Mouse (Mus musculus) intestine, embryonic 15.5 days (tissue): ENCODE data around the gene Jun. TPM values are rescaled to one million over a fixed set of nuclear protein-coding genes. Genes with fewer than 3 reads are reported as not detected.

Experiments
- ATAC-seq: fragments of 200-750 bp; cut with Nextera tagmentation; 2 replicates; pipeline ENCODE4 v1.8.0; 2017; ENCODE audit warnings: moderate TSS enrichment, moderate library complexity
- H3K27ac ChIP-seq: fragments of 300-500 bp; sonication (generic); 2 replicates; pipeline ENCODE4 v1.5.1; 2015; ENCODE audit warnings: mild to moderate bottlenecking, inconsistent platforms
- H3K27me3 ChIP-seq: fragments of 300-500 bp; sonication (generic); replicated peaks from 2 replicates; pipeline ENCODE4 v1.6.1; 2015; ENCODE audit warnings: inconsistent platforms
- H3K36me3 ChIP-seq: fragments of 300-500 bp; sonication (generic); 2 replicates; pipeline ENCODE4 v1.6.1; 2015; ENCODE audit warnings: inconsistent platforms
- H3K4me1 ChIP-seq: fragments of 300-500 bp; sonication (generic); replicated peaks from 2 replicates; pipeline ENCODE4 v1.6.1; 2015; ENCODE audit warnings: inconsistent platforms
- H3K4me2 ChIP-seq: fragments of 300-500 bp; sonication (generic); replicated peaks from 2 replicates; pipeline ENCODE4 v1.6.1; 2015; ENCODE audit warnings: mild to moderate bottlenecking, inconsistent platforms
- H3K4me3 ChIP-seq: fragments of 300-500 bp; sonication (generic); replicated peaks from 2 replicates; pipeline ENCODE4 v1.5.1; 2015; ENCODE audit warnings: inconsistent platforms
- H3K9ac ChIP-seq: fragments of 300-500 bp; sonication (generic); 2 replicates; pipeline ENCODE4 v1.6.1; 2015; ENCODE audit warnings: inconsistent platforms
- H3K9me3 ChIP-seq: fragments of 300-500 bp; sonication (generic); 2 replicates; pipeline ENCODE4 v1.6.1; 2016; ENCODE audit warnings: inconsistent platforms
- WGBS: fragments of 180-500 bp; shearing (Covaris S2); methylation state at CpG from one replicate; pipeline ENCODE4 v1.1.7; 2015; 5-methylcytosine and 5-hydroxymethylcytosine counted together
- polyA plus RNA-seq: library from polyadenylated mRNA; unstranded; fragments of >200 nt; fragmentation: Nextera tagmentation; extraction: Ambion mirVana; gene quantifications from 2 replicates; pipeline ENCODE4 v1.2.1, GENCODE M21; 2015

Gene Jun
- polyA plus RNA-seq, 1 experiment from 2014 or later, result 88.6 TPM

DNA sequence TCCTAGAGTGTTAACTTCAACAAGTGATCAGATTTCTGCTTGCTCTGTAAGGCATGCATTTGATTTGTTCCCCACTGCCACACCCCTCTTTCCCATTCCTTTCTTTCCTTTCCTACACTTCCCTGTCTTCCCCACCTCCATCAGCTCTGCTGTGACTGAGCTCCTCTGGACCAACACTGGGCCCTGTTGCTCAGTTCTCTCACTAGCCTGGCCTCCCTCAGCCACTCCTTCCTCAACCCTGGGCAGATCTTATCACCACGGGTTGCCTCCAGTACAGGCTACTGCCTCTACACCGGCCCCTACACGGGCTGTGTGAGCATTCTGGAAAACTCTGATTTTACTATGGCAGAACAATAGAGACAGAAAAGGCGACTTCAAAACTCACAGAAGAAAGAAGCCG lies 18.4 kb upstream of the Jun start:
- WGBS, result 66% methylated on average over 5 of the region's 5 CpGs
- 0 out of 2 replicates have a peak, but pooled peaks have one; percentile 31 for ATAC-seq
- no peak overlapping the region for H3K9ac ChIP-seq
- peaks cover 3% of the 10 kb centered on the region; the same call in 1 of the 2 replicates for H3K4me1 ChIP-seq
- H3K27me3 ChIP-seq, result no peaks in the 10 kb centered on the region
- H3K36me3 ChIP-seq, result no peaks in the 10 kb centered on the region
- H3K4me2 ChIP-seq, result no peak overlapping the region
- no peak overlapping the region for H3K27ac ChIP-seq
- no peak overlapping the region for H3K4me3 ChIP-seq
- H3K9me3 ChIP-seq, result no peaks in the 10 kb centered on the region

DNA sequence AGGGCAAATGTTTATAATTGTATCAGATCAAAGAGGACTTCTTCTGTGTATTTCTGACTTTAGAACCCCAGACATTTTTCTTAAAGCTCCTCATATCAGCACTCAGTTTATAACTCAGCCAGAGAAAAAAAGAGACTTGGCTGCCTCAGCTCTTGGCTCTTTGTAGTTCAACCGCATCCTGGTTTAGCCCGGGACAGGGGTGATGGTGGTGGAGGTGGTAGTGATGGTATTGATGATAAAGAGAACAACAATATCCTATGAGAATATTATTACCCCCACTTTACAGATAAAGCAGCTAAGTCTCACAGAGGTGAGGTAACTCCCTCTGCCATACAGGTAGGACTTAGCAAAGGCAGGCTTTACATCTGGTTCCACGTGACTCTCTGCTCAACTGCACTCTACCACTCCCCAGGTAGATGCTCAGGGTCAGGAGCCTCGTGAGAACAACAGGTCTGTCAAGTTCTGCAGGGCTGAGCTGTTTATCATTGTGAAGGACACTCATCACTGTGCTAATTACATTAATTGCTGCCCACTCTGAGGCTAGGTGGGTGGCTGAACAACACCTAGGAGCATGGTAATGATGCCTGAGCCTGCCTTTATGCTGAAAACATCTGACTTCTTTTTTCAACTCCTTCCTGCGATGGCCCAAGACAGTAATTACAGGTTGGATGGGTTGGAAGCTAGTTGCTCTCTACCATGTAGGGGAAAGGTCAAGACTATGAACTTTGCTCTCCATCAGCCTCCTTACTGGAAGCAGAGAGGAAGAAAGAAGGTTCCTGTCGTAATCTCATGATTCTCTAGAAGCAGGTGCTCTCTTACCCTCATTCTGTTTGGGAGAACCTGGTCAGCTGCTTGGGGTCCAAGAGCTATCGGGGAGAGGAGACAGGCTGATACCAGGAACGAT lies 16.3 kb upstream of the Jun start:
- 68% methylated on average over 8 of the region's 8 CpGs for WGBS

DNA sequence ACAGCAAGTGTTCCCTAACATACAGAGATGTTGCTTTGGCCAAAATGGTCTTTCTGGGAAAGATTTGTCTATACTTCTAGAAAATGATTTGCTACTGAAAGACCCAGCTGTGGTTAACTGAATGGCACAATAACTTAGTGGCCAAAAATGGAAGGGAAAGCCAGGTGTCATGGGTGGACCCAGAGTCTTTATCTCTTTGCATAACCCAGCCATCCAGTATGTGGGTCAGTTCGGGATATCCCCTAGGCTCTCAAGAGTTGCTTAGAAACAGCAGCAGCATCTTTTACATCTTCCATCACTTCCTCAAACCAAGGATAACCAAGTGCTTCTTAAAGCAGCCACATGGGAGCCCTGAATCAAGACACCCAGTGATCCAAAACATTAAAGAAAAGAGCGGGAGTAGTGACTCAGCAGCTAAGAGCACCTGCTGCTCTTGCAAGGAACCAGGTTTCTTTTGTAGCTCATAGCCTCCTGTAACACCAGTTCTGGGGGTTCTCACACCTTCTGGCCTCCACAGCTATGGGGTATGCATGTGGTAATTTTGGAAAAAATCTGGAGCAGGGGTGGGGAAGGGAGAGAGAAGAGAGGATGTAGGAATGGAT lies 11.7 kb upstream of the Jun start:
- Histone ChIP-seq H3K4me3 (no peak overlapping the region), H3K9me3 (no peaks in the 10 kb centered on the region), H3K4me1 (no peaks in the 10 kb centered on the region), H3K4me2 (no peak overlapping the region), H3K9ac (no peak overlapping the region), H3K27ac (no peak overlapping the region), H3K27me3 (no peaks in the 10 kb centered on the region), H3K36me3 (no peaks in the 10 kb centered on the region)
- no peak for ATAC-seq
- 100% methylated on average over 2 of the region's 2 CpGs for WGBS

More for the DNA sequence above, 16.3 kb upstream of the Jun start:
- no peak overlapping the region; the same call in 1 of the 2 replicates for H3K4me2 ChIP-seq
- no peak overlapping the region for H3K9ac ChIP-seq
- ATAC-seq, result peak; percentile 92
- H3K4me1 ChIP-seq, result peaks cover 3% of the 10 kb centered on the region; the same call in 1 of the 2 replicates
- no peak overlapping the region for H3K4me3 ChIP-seq
- no peaks in the 10 kb centered on the region for H3K9me3 ChIP-seq
- H3K36me3 ChIP-seq, result no peaks in the 10 kb centered on the region
- no peaks in the 10 kb centered on the region for H3K27me3 ChIP-seq
- H3K27ac ChIP-seq, result peak overlapping the region; percentile 41; the same call in 1 of the 2 replicates

GRCm38 (mm10) chr4:95062873-95063272 lies 10.9 kb upstream of the Jun start:
- Histone ChIP-seq H3K36me3 (no peaks in the 10 kb centered on the region), H3K27ac (no peak overlapping the region), H3K4me1 (no peaks in the 10 kb centered on the region), H3K9ac (no peak overlapping the region), H3K9me3 (no peaks in the 10 kb centered on the region), H3K4me3 (no peak overlapping the region), H3K4me2 (no peak overlapping the region), H3K27me3 (no peaks in the 10 kb centered on the region)
- peak; percentile 93 for ATAC-seq
- WGBS, result 51% methylated on average over 9 of the region's 9 CpGs

DNA sequence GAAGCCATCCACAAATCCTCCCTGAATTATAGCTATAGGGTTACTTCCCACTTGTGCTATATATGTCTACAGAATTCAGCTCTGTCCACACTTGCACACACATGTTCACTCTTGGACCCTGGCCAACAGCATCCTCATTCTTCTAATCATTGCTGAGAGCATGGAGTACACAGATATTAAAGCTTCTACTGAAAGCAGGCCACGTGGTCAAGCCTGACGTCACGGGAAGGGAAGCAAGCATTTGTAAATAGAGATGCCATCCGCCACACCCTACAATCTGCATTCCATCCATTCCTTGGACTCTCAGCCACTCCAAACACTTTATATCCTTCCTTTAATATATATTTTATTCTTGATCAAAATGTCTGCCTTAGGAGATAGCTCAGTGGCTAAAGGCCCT lies 5.2 kb upstream of the Jun start:
- Histone ChIP-seq H3K4me3 (no peak overlapping the region), H3K4me1 (no peaks in the 10 kb centered on the region; the same call in 1 of the 2 replicates), H3K27me3 (no peaks in the 10 kb centered on the region), H3K9ac (no peak overlapping the region), H3K4me2 (no peak overlapping the region), H3K27ac (no peak overlapping the region), H3K36me3 (no peaks in the 10 kb centered on the region), H3K9me3 (no peaks in the 10 kb centered on the region)
- no peak for ATAC-seq
- 55% methylated on average over 4 of the region's 4 CpGs for WGBS

DNA sequence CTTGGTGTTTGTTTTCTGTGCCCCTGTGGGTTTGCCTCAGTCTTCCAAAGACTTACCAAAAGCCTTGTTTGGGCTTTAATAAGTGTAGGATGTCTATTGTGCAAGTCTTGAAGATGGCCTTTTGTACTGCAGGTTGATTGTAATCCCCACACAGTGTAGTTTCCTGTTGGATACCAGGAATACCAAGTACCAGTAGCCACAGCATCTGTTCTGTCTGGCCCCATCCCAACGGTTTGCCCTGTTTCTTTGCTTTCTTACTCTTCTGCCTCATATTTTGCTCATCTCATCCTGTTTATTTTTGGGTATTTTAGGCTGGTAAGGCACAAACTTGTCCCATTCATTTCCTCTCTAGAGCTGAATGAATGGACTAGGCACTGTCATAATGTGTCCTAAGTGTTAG lies 3.3 kb upstream of the Jun start:
- Histone ChIP-seq H3K9ac (no peak overlapping the region), H3K27ac (no peak overlapping the region), H3K36me3 (no peaks in the 10 kb centered on the region), H3K9me3 (no peaks in the 10 kb centered on the region), H3K27me3 (no peaks in the 10 kb centered on the region), H3K4me1 (no peaks in the 10 kb centered on the region; the same call in 1 of the 2 replicates), H3K4me2 (no peak overlapping the region), H3K4me3 (no peak overlapping the region)
- WGBS, result 49% methylated on average over 1 of the region's 1 CpGs
- ATAC-seq, result no peak

- peak overlapping the region; percentile 18; the same call in 1 of the 2 replicates for H3K4me2 ChIP-seq
- H3K36me3 ChIP-seq, result no peaks in the 10 kb centered on the region
- ATAC-seq, result no peak
- H3K9ac ChIP-seq, result no peak overlapping the region
- no peak overlapping the region for H3K27ac ChIP-seq
- 39% methylated on average over 4 of the region's 4 CpGs for WGBS
- H3K4me3 ChIP-seq, result no peak overlapping the region
- no peaks in the 10 kb centered on the region for H3K27me3 ChIP-seq
- no peaks in the 10 kb centered on the region for H3K9me3 ChIP-seq
- no peaks in the 10 kb centered on the region; the same call in 1 of the 2 replicates for H3K4me1 ChIP-seq
These were observed 2.3 kb upstream of the Jun start for GRCm38 (mm10) chr4:95054336-95054735.

- Histone ChIP-seq H3K36me3 (no peaks in the 10 kb centered on the region), H3K9me3 (no peaks in the 10 kb centered on the region), H3K27ac (peak overlapping the region; percentile 98), H3K4me3 (peak overlapping the region; percentile 53), H3K27me3 (no peaks in the 10 kb centered on the region), H3K4me2 (peak overlapping the region; percentile 70), H3K9ac (peak overlapping the region; percentile 38), H3K4me1 (peaks cover 6% of the 10 kb centered on the region)
- no peak for ATAC-seq
- WGBS, result 0% methylated on average over 6 of the region's 6 CpGs
These were observed 1.7 kb upstream of the Jun start for GRCm38 (mm10) chr4:95053791-95054117.

- peak overlapping the region; percentile 98 for H3K27ac ChIP-seq
- under 1% methylated on average over 29 of the region's 29 CpGs for WGBS
- peak; percentile 64 for ATAC-seq
- H3K9ac ChIP-seq, result peak overlapping the region; percentile 75
- H3K36me3 ChIP-seq, result no peaks in the 10 kb centered on the region
- peak overlapping the region; percentile 70 for H3K4me2 ChIP-seq
- H3K4me1 ChIP-seq, result peaks cover 9% of the 10 kb centered on the region
- no peaks in the 10 kb centered on the region for H3K27me3 ChIP-seq
- H3K9me3 ChIP-seq, result no peaks in the 10 kb centered on the region
- H3K4me3 ChIP-seq, result peak overlapping the region; percentile 53
These were observed 1.2 kb upstream of the Jun start for GRCm38 (mm10) chr4:95053041-95053790.

- Histone ChIP-seq H3K27ac (peak overlapping the region; percentile 99), H3K27me3 (no peaks in the 10 kb centered on the region), H3K4me1 (peaks cover 11% of the 10 kb centered on the region), H3K9ac (peak overlapping the region; percentile 86), H3K9me3 (no peaks in the 10 kb centered on the region), H3K4me3 (peak overlapping the region; percentile 87), H3K4me2 (peak overlapping the region; percentile 77), H3K36me3 (no peaks in the 10 kb centered on the region)
- no peak for ATAC-seq
- under 1% methylated on average over 54 of the region's 54 CpGs for WGBS
These were observed 631 bp downstream of the Jun start for GRCm38 (mm10) chr4:95051311-95051871.

- H3K4me2 ChIP-seq, result peak overlapping the region; percentile 77
- H3K9ac ChIP-seq, result peak overlapping the region; percentile 86
- H3K27ac ChIP-seq, result peak overlapping the region; percentile 99
- no peaks in the 10 kb centered on the region for H3K9me3 ChIP-seq
- peaks cover 11% of the 10 kb centered on the region for H3K4me1 ChIP-seq
- under 1% methylated on average over 70 of the region's 70 CpGs for WGBS
- no peaks in the 10 kb centered on the region for H3K36me3 ChIP-seq
- H3K27me3 ChIP-seq, result no peaks in the 10 kb centered on the region
- peak overlapping the region; percentile 87 for H3K4me3 ChIP-seq
- peak; percentile 15 for ATAC-seq
These were observed 1.3 kb downstream of the Jun start for GRCm38 (mm10) chr4:95050518-95051278.
